Mouse (Mus musculus) stomach, embryonic 16.5 days (tissue): Measurements from ENCODE around the gene Snx4. TPM values are rescaled to one million over a fixed set of nuclear protein-coding genes. Genes with fewer than 3 reads are reported as not detected.

Experiments used
- ATAC-seq: fragments of 200-750 bp; cut with Nextera tagmentation; 2 replicates; pipeline ENCODE4 v1.8.0; 2017; ENCODE audit warnings: moderate number of reproducible peaks, moderate TSS enrichment; ENCODE audit not compliant: insufficient read depth, low FRiP score
- H3K27ac ChIP-seq: fragments of 300-500 bp; sonication (generic); 2 replicates; pipeline ENCODE4 v1.5.1; 2014; ENCODE audit warnings: low read length
- H3K27me3 ChIP-seq: fragments of 300-500 bp; sonication (generic); 2 replicates; pipeline ENCODE4 v1.6.1; 2014; ENCODE audit warnings: low read length, control low read depth, mixed read lengths; ENCODE audit not compliant: control insufficient read depth, insufficient read depth
- H3K36me3 ChIP-seq: fragments of 300-500 bp; sonication (generic); 2 replicates; pipeline ENCODE4 v1.6.1; 2014; ENCODE audit warnings: low read length; ENCODE audit not compliant: control insufficient read depth, insufficient read depth
- H3K4me1 ChIP-seq: fragments of 300-500 bp; sonication (generic); 2 replicates; pipeline ENCODE4 v1.6.1; 2014; ENCODE audit warnings: low read length, control low read depth, mixed read lengths; ENCODE audit not compliant: control insufficient read depth, insufficient read depth
- H3K4me2 ChIP-seq: fragments of 300-500 bp; sonication (generic); 2 replicates; pipeline ENCODE4 v1.6.1; 2014; ENCODE audit warnings: low read depth, low read length, mixed read lengths
- H3K4me3 ChIP-seq: fragments of 300-500 bp; sonication (generic); replicated peaks from 2 replicates; pipeline ENCODE4 v1.5.1; 2014; ENCODE audit warnings: mild to moderate bottlenecking, low read length
- H3K9ac ChIP-seq: fragments of 300-500 bp; sonication (generic); 2 replicates; pipeline ENCODE4 v1.6.1; 2014; ENCODE audit warnings: low read length
- H3K9me3 ChIP-seq: fragments of 300-500 bp; sonication (generic); replicated peaks from 2 replicates; pipeline ENCODE4 v1.6.1; 2016; ENCODE audit warnings: low read length, control low read depth; ENCODE audit not compliant: control insufficient read depth
- WGBS: fragments of 180-500 bp; shearing (Covaris S2); extraction: QIAGEN DNeasy Blood & Tissue Kit; methylation state at CpG from one replicate; pipeline ENCODE4 v1.1.7; 2014; 5-methylcytosine and 5-hydroxymethylcytosine counted together
- polyA plus RNA-seq: library from polyadenylated mRNA; unstranded; fragments of >200 nt; fragmentation: Nextera tagmentation; extraction: Ambion mirVana; gene quantifications from 2 replicates; pipeline ENCODE4 v1.2.1, GENCODE M21; 2015

Gene Snx4
- polyA plus RNA-seq, 1 experiment from 2014 or later: 83.6 TPM

DNA sequence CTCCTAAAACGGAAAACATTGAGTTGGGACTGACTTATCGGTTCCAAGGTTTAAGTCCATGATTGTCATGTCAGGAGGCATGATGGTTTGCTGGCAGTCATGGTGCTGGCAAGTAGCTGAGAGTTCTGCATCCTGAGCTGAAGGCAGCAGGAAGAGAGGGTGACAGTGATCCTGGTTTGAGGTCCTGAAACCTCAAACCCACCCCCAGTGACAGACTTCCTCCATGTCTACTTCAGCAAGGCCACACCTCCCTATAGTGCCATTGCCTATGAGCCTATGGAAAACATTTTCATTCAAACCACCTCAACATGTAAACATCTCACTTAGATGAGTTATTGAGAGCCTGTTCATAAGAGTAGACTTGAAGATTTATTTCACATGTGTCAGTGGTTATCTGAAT, 11.9 kb upstream of the Snx4 start:
- Histone ChIP-seq H3K36me3 (peaks cover 6% of the 10 kb centered on the region; the same call in 1 of the 2 replicates), H3K4me2 (no peak overlapping the region), H3K4me1 (peaks cover 3% of the 10 kb centered on the region; the same call in 1 of the 2 replicates), H3K4me3 (no peak overlapping the region), H3K27ac (no peak overlapping the region), H3K9me3 (no peaks in the 10 kb centered on the region), H3K9ac (no peak overlapping the region), H3K27me3 (no peaks in the 10 kb centered on the region)
- ATAC-seq: no peak
- 92% methylated on average over 2 of the region's 2 CpGs for WGBS

DNA sequence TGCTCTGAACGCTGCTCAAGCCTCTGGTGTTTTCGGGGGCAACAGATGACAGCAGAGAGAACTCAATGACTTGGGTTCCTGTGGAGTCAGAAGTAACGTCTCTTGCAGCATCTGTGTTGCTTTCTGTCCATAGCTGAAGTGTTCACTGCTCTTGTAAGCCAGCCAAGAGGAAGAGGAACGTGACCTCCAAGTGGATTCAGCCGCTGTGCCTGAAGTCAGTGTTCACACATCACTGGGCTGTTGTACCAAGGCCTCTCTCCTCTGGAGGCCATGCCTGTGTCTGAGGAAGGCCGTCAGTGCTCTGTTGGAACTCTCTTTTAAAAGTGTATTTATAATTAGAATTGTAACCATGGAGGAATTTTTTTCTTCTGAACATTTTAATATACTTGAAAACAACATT, 9.2 kb upstream of the Snx4 start:
- no peak for ATAC-seq

DNA sequence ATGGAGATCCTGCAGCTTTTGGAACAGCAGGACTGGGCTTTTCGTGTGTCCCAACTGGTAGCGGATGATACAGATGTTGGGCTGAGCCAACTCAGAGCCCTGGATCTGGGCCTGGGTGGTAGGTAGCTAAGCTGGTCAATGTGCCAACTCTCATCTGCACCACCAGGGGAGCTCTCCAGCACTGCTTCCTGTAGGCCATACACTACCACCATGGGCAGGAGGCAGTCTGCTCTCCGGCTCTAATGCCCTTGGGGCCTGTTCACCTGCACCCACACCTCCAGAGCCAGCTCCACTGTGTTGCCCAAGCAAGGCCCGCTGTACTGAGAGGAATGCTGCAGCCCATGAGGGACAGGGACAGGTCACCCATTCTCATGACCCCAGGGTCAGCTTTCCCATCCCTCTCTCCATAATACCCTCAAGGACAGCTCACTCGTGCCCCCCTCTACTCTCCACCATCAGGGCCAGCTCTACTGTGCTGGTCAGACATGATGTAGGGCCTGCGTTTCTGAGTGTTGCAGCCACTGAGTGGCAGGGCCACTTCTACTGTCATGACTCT, 7.0 kb upstream of the Snx4 start:
- no peaks in the 10 kb centered on the region for H3K9me3 ChIP-seq
- no peaks in the 10 kb centered on the region for H3K4me1 ChIP-seq
- H3K27me3 ChIP-seq: no peaks in the 10 kb centered on the region
- H3K4me2 ChIP-seq: no peak overlapping the region
- H3K9ac ChIP-seq: no peak overlapping the region
- no peak; the same call in 1 of the 2 replicates for ATAC-seq
- H3K27ac ChIP-seq: no peak overlapping the region
- H3K4me3 ChIP-seq: no peak overlapping the region
- 87% methylated on average over 6 of the region's 6 CpGs for WGBS
- peaks cover 7% of the 10 kb centered on the region for H3K36me3 ChIP-seq

More for the DNA sequence above, 9.2 kb upstream of the Snx4 start:
- WGBS: 74% methylated on average over 6 of the region's 6 CpGs
- Histone ChIP-seq H3K4me3 (no peak overlapping the region), H3K9ac (no peak overlapping the region), H3K27ac (no peak overlapping the region), H3K9me3 (no peaks in the 10 kb centered on the region), H3K36me3 (peaks cover 6% of the 10 kb centered on the region; the same call in 1 of the 2 replicates), H3K4me2 (no peak overlapping the region), H3K27me3 (no peaks in the 10 kb centered on the region), H3K4me1 (no peaks in the 10 kb centered on the region)

DNA sequence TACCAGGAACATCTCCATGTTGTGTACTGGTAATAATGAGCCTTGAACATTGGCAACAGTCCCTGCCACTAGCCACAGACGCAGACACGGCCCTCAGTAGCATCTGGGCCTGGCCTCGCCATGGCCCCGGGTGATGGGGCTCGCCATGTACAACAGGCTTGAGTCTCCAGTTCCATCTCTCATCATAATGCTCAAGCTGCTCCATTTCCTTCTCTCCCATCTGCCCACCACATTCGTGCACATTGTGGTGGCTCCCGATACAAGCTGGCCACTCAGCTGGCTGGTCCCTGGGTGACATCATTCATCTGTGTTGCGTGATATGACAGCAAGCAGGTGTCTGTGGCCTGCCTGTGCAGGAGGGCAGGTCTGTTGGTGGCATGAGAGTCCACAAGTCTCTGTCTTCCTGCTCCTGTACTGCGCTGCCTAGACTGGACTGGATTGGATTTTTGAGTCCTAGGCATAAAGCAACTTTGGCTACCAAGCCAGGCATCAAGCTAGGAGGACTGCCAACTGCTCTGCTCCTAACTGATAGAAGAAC, 6.2 kb upstream of the Snx4 start:
- Histone ChIP-seq H3K9ac (no peak overlapping the region), H3K27me3 (no peaks in the 10 kb centered on the region), H3K9me3 (no peaks in the 10 kb centered on the region), H3K27ac (no peak overlapping the region), H3K36me3 (peaks cover 7% of the 10 kb centered on the region), H3K4me1 (no peaks in the 10 kb centered on the region), H3K4me2 (no peak overlapping the region), H3K4me3 (no peak overlapping the region)
- no peak for ATAC-seq
- WGBS: 91% methylated on average over 9 of the region's 9 CpGs

DNA sequence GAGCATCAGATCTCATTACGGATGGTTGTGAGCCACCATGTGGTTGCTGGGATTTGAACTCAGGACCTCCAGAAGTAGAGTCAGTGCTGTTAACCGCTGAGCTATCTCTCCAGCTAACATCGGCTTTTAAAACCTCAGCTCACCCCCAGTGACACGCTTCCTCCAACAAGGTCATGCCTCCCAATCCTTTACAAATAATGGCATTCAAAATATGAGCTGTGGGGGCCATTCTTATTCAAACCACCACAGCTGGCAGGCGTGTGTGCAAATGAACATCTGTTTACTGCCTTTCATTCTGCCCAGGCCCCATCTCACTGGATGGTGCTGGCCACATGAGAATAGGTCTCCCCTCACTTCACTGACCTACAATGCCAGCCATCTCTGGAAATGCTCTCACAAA, 4.7 kb upstream of the Snx4 start:
- 89% methylated on average over 5 of the region's 5 CpGs for WGBS
- no peaks in the 10 kb centered on the region for H3K4me1 ChIP-seq
- no peak for ATAC-seq
- no peak overlapping the region for H3K9ac ChIP-seq
- H3K4me3 ChIP-seq: no peak overlapping the region
- no peaks in the 10 kb centered on the region for H3K27me3 ChIP-seq
- peaks cover 7% of the 10 kb centered on the region for H3K36me3 ChIP-seq
- H3K9me3 ChIP-seq: no peaks in the 10 kb centered on the region
- H3K27ac ChIP-seq: no peak overlapping the region
- H3K4me2 ChIP-seq: no peak overlapping the region

DNA sequence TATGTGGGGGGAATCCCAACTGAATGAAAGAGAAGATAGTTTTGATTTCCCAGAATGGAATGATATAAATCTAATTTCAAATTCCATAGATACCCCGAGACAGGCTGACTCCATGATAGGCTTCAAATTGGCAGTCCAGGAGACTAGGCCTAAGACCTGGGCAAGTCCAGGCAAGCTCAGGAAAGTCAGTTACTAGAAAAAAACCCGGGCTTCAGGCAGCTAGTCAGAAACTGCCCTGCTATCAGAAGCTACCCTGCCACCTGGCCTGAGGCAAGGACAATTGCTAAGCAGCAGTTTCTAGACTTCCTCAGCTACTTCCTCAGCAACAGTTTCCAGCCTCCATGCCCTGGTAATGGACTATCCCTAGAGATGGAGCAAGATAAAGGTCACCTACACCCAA, 4.2 kb upstream of the Snx4 start:
- Histone ChIP-seq H3K36me3 (peaks cover 7% of the 10 kb centered on the region), H3K4me3 (no peak overlapping the region), H3K9ac (no peak overlapping the region), H3K9me3 (no peaks in the 10 kb centered on the region), H3K4me1 (no peaks in the 10 kb centered on the region), H3K27ac (no peak overlapping the region), H3K4me2 (no peak overlapping the region), H3K27me3 (no peaks in the 10 kb centered on the region)
- no peak for ATAC-seq
- WGBS: 74% methylated on average over 2 of the region's 2 CpGs

DNA sequence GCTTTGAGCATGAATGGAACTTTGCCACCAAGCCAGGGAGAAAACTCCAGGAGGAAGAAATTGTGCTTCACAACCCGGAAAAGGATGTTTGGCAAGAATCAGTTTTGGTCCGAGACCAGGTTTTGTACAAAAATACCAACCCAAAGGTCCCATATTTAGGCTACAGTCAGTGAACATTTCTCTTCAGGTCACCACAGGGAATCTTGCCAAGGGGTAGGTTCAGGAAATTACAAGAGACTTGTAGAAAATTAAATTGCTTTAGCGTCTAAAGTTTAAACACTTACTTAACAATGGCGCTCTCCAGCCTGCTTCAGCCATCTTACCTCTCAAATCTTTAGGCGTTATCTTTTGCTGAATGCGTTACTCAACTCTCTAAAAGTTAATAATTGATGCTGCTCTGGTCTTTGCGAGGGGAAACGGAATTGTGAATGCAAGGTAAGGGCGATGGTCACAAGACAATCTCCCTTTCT, 556 bp upstream of the Snx4 start:
- Histone ChIP-seq H3K9ac (peak overlapping the region; percentile 99), H3K27me3 (no peaks in the 10 kb centered on the region), H3K36me3 (peaks cover 3% of the 10 kb centered on the region; the same call in 1 of the 2 replicates), H3K4me3 (peak overlapping the region; percentile 98), H3K4me1 (peaks cover 9% of the 10 kb centered on the region; the same call in 1 of the 2 replicates), H3K27ac (peak overlapping the region; percentile 85), H3K9me3 (no peaks in the 10 kb centered on the region), H3K4me2 (peak overlapping the region; percentile 68)
- WGBS: 11% methylated on average over 9 of the region's 9 CpGs
- no peak; the same call in 1 of the 2 replicates for ATAC-seq

DNA sequence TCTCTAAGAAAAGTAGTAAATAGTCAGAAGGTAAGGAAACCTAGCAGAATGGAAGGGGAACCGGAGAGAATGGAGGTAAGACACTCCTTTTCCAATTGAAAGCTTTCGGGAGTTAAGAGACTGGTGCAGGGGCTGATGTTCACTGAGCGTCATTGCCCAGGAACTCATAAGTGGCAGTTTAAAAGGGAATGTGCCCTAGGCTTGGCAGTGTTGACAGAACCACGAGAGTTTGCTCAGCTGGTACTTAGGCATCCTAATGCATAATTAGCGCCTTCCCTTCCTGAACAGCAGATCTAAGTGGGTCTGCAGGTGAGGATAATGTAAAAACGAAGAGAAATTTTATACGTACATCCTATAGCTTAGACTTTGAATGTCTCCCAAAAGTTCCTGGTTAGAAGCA, 4.4 kb downstream of the Snx4 start:
- Histone ChIP-seq H3K4me2 (no peak overlapping the region), H3K27me3 (no peaks in the 10 kb centered on the region), H3K9ac (no peak overlapping the region), H3K36me3 (no peaks in the 10 kb centered on the region), H3K27ac (no peak overlapping the region), H3K4me1 (peaks cover 9% of the 10 kb centered on the region; the same call in 1 of the 2 replicates), H3K9me3 (no peaks in the 10 kb centered on the region), H3K4me3 (no peak overlapping the region)
- 67% methylated on average over 7 of the region's 7 CpGs for WGBS
- ATAC-seq: no peak

DNA sequence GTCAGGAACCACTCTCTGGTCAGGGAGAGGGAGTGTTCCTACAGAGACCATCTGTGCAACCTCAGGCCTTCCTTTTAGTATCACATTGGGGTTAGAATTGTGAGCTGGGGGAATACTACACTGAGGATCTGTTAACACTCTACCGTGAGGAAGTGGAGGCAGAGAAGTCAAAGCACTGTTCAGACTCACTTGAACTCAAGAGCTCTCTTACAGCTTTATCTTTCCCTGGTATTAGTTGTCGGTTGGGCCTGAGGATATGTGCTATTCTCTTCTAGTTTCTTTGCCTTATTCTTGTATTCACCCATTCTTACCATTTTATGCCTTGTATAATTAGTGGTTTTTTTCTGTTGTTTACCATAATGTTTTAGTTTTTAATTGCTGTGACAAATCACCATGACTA, 7.3 kb downstream of the Snx4 start:
- H3K4me1 ChIP-seq: peaks cover 14% of the 10 kb centered on the region; the same call in 1 of the 2 replicates
- no peaks in the 10 kb centered on the region for H3K27me3 ChIP-seq
- 82% methylated on average over 2 of the region's 2 CpGs for WGBS
- no peak overlapping the region for H3K27ac ChIP-seq
- H3K36me3 ChIP-seq: no peaks in the 10 kb centered on the region
- no peak overlapping the region for H3K4me2 ChIP-seq
- H3K9ac ChIP-seq: no peak overlapping the region
- ATAC-seq: no peak
- H3K4me3 ChIP-seq: no peak overlapping the region
- no peaks in the 10 kb centered on the region for H3K9me3 ChIP-seq
